Mouse (Mus musculus) stomach, embryonic 15.5 days (tissue): ENCODE results near the gene Cracr2b. TPM values are rescaled to one million over a fixed set of nuclear protein-coding genes. Genes with fewer than 3 reads are reported as not detected.
A peak's percentile ranks its signal among the peaks of the same experiment; 100 is the strongest.

Source experiments
- ATAC-seq: fragments of 200-750 bp; cut with Nextera tagmentation; 2 replicates; pipeline ENCODE4 v1.8.0; 2017; ENCODE audit warnings: low read depth, moderate number of reproducible peaks, moderate TSS enrichment; ENCODE audit not compliant: insufficient read depth, low FRiP score
- H3K27ac ChIP-seq: fragments of 300-500 bp; sonication (generic); 2 replicates; pipeline ENCODE4 v1.5.1; 2015; ENCODE audit warnings: mild to moderate bottlenecking, inconsistent platforms
- H3K27me3 ChIP-seq: fragments of 300-500 bp; sonication (generic); replicated peaks from 2 replicates; pipeline ENCODE4 v1.6.1; 2015; ENCODE audit warnings: inconsistent platforms
- H3K36me3 ChIP-seq: fragments of 300-500 bp; sonication (generic); 2 replicates; pipeline ENCODE4 v1.6.1; 2015; ENCODE audit warnings: inconsistent platforms
- H3K4me1 ChIP-seq: fragments of 300-500 bp; sonication (generic); 2 replicates; pipeline ENCODE4 v1.6.1; 2015; ENCODE audit warnings: inconsistent platforms
- H3K4me2 ChIP-seq: fragments of 300-500 bp; sonication (generic); 2 replicates; pipeline ENCODE4 v1.6.1; 2015; ENCODE audit warnings: mild to moderate bottlenecking, inconsistent platforms
- H3K4me3 ChIP-seq: fragments of 300-500 bp; sonication (generic); replicated peaks from 2 replicates; pipeline ENCODE4 v1.5.1; 2015; ENCODE audit warnings: inconsistent platforms
- H3K9ac ChIP-seq: fragments of 300-500 bp; sonication (generic); 2 replicates; pipeline ENCODE4 v1.6.1; 2015; ENCODE audit warnings: inconsistent platforms
- H3K9me3 ChIP-seq: fragments of 300-500 bp; sonication (generic); 2 replicates; pipeline ENCODE4 v1.6.1; 2016; ENCODE audit warnings: inconsistent platforms
- WGBS: fragments of 180-500 bp; shearing (Covaris S2); methylation state at CpG from one replicate; pipeline ENCODE4 v1.1.7; 2015; 5-methylcytosine and 5-hydroxymethylcytosine counted together
- polyA plus RNA-seq: library from polyadenylated mRNA; unstranded; fragments of >200 nt; fragmentation: Nextera tagmentation; extraction: Ambion mirVana; gene quantifications from 2 replicates; pipeline ENCODE4 v1.2.1, GENCODE M21; 2015

Gene Cracr2b
- polyA plus RNA-seq, 1 experiment from 2014 or later = 27.5 TPM

GRCm38 (mm10) chr7:141459301-141459711 lies 1.6 kb upstream of the Cracr2b start:
- peaks cover 50% of the 10 kb centered on the region for H3K4me1 ChIP-seq
- no peak overlapping the region for H3K9ac ChIP-seq

DNA sequence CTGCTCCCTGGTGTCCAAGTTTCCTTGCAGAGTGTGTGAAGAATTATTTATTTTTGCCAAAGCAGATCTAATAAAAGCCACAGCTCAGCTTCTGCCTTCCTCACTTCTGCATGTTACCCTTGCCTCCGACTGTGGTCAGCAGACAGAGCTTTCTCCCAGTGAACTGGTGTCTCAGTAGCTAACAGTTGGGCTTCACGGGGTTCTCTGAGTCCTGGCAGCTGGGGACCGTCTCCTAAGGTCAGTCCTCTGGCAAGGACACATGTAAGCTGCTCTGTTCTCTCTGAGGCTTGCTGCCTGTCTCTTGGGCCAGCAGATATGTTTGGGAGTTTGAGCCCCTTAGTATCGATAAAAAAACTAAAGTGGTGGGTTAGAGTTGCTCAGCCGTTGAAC lies 898 bp upstream of the Cracr2b start:
- no peak for ATAC-seq
- Histone ChIP-seq H3K4me1 (peaks cover 52% of the 10 kb centered on the region), H3K4me2 (no peak overlapping the region), H3K4me3 (no peak overlapping the region), H3K27ac (no peak overlapping the region), H3K27me3 (peaks cover 37% of the 10 kb centered on the region), H3K36me3 (0 out of 2 replicates have a peak, but pooled peaks cover 4% of the 10 kb centered on the region), H3K9ac (no peak overlapping the region), H3K9me3 (no peaks in the 10 kb centered on the region)
- 41% methylated on average over 5 of the region's 5 CpGs for WGBS

More at GRCm38 (mm10) chr7:141459301-141459711, 1.6 kb upstream of the Cracr2b start:
- H3K27ac ChIP-seq = no peak overlapping the region
- 0 out of 2 replicates have a peak, but pooled peaks cover 4% of the 10 kb centered on the region for H3K36me3 ChIP-seq
- no peak overlapping the region for H3K4me3 ChIP-seq
- peaks cover 30% of the 10 kb centered on the region for H3K27me3 ChIP-seq
- H3K9me3 ChIP-seq = no peaks in the 10 kb centered on the region
- WGBS = 87% methylated on average over 17 of the region's 17 CpGs
- no peak for ATAC-seq
- H3K4me2 ChIP-seq = no peak overlapping the region

DNA sequence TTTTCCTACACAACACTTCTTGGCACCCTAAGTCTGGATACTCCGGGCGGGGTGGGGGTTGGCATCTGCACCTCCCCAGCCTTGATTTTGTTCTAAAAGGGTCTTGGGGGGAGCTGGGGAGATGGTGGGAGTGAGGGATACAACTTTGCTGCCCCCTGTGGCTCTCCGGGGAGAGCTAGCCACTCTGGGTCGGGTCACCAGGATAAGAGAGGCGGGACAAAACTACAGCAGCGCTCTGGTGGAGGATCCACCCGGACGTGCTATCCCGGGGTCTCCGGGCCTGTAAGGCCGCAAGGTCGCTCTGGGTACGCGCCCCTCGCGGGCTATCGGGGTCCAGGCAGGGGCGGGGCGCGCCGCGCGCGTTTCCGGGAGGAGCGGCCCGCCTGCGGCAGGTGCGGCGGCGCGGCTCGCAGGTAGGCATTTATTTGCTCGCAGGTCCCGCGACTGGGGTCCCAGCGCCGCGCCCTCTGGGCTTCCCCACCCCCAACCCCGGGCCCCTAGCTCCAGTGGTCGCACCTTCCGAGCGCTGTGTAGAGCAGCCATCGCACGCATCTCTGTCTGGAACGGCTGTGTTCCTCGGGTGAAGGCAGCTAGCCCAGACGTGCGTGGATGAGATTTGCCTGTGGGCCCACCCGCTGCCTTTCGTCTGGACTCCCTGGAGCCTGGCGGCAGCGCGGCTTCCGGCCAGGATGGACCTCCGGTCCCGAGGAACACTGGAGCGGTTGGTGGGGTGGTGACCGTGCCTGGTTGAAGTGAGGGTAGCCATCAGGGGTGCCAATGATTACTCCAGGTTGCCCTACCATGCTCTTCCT lies 833 bp downstream of the Cracr2b start:
- H3K9ac ChIP-seq = peak overlapping the region; percentile 37
- peaks cover 54% of the 10 kb centered on the region for H3K4me1 ChIP-seq
- H3K27ac ChIP-seq = peak overlapping the region; percentile 33; the same call in 1 of the 2 replicates
- peak overlapping the region; percentile 82 for H3K4me2 ChIP-seq
- ATAC-seq = no peak; the same call in 1 of the 2 replicates
- H3K9me3 ChIP-seq = no peaks in the 10 kb centered on the region
- H3K27me3 ChIP-seq = peaks cover 38% of the 10 kb centered on the region
- 0 out of 2 replicates have a peak, but pooled peaks cover 4% of the 10 kb centered on the region for H3K36me3 ChIP-seq
- peak overlapping the region; percentile 46 for H3K4me3 ChIP-seq
- WGBS = 3% methylated on average over 59 of the region's 59 CpGs

- Histone ChIP-seq H3K9ac (0 out of 2 replicates have a peak overlapping the region, but pooled peaks have one; percentile 37), H3K4me2 (peak overlapping the region; percentile 82), H3K4me1 (peaks cover 57% of the 10 kb centered on the region), H3K27ac (peak overlapping the region; percentile 33), H3K4me3 (peak overlapping the region; percentile 46), H3K9me3 (no peaks in the 10 kb centered on the region), H3K36me3 (0 out of 2 replicates have a peak, but pooled peaks cover 4% of the 10 kb centered on the region), H3K27me3 (peaks cover 38% of the 10 kb centered on the region)
- 22% methylated on average over 5 of the region's 5 CpGs for WGBS
- peak; percentile 8; the same call in 1 of the 2 replicates for ATAC-seq
Measured at GRCm38 (mm10) chr7:141462333-141462821, 1.5 kb downstream of the Cracr2b start.

GRCm38 (mm10) chr7:141463824-141464602 lies 3.1 kb downstream of the Cracr2b start:
- Histone ChIP-seq H3K9me3 (no peaks in the 10 kb centered on the region), H3K9ac (no peak overlapping the region), H3K27ac (peak overlapping the region; percentile 4; the same call in 1 of the 2 replicates), H3K4me2 (peak overlapping the region; percentile 48), H3K36me3 (0 out of 2 replicates have a peak, but pooled peaks cover 2% of the 10 kb centered on the region), H3K4me3 (peak overlapping the region; percentile 20), H3K27me3 (peaks cover 38% of the 10 kb centered on the region), H3K4me1 (peaks cover 69% of the 10 kb centered on the region)
- 43% methylated on average over 12 of the region's 12 CpGs for WGBS
- ATAC-seq = no peak

- Histone ChIP-seq H3K4me1 (peaks cover 71% of the 10 kb centered on the region), H3K4me3 (peak overlapping the region; percentile 20), H3K27ac (no peak overlapping the region), H3K4me2 (peak overlapping the region; percentile 48), H3K9ac (0 out of 2 replicates have a peak overlapping the region, but pooled peaks have one; percentile 13), H3K9me3 (no peaks in the 10 kb centered on the region), H3K27me3 (peaks cover 33% of the 10 kb centered on the region), H3K36me3 (peaks cover 5% of the 10 kb centered on the region)
- WGBS = 10% methylated on average over 38 of the region's 38 CpGs
- no peak for ATAC-seq
Measured at GRCm38 (mm10) chr7:141464603-141465201, 3.8 kb downstream of the Cracr2b start.

DNA sequence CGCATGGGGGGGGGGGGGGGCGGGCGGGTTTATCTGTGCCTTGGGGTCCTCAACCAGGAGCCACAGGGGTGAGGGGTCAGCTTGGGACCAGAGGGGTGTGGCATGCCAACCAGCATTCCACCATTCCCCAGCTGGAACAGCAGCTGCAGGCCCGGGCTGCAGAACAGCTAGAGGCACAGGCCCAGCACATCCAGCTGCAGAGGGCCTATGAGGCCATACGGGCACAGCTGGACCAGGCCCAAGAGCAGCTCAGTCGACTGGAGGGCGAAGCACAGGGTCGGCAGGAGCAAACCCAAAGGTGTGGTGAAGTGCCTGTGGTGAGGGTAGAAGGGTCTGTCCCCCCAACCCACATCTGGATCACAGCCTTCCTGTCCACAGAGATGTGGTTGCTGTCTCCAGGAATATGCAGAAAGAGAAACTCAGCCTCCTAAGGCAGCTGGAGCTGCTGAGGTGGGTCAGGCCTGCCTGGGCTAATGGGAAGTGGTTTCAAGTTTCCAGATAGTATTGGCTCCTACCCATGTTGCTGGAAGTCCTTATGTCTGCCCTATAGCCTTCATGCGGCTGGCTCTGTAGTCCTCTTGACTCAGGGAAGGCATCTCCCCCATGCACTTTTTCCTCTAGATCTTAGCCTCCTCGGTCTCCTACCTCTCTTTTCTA lies 4.6 kb downstream of the Cracr2b start:
- no peak for ATAC-seq
- no peak overlapping the region for H3K9ac ChIP-seq
- no peak overlapping the region; the same call in 1 of the 2 replicates for H3K4me3 ChIP-seq
- H3K36me3 ChIP-seq = peaks cover 13% of the 10 kb centered on the region
- 37% methylated on average over 10 of the region's 10 CpGs for WGBS
- H3K27ac ChIP-seq = no peak overlapping the region
- H3K4me2 ChIP-seq = peak overlapping the region; percentile 48
- peaks cover 32% of the 10 kb centered on the region for H3K27me3 ChIP-seq
- H3K4me1 ChIP-seq = peaks cover 64% of the 10 kb centered on the region
- no peaks in the 10 kb centered on the region for H3K9me3 ChIP-seq

- H3K9me3 ChIP-seq = no peaks in the 10 kb centered on the region
- no peak overlapping the region for H3K9ac ChIP-seq
- no peak for ATAC-seq
- no peak overlapping the region for H3K4me3 ChIP-seq
- peaks cover 18% of the 10 kb centered on the region for H3K36me3 ChIP-seq
- 78% methylated on average over 7 of the region's 7 CpGs for WGBS
- H3K4me1 ChIP-seq = peaks cover 60% of the 10 kb centered on the region
- peaks cover 32% of the 10 kb centered on the region for H3K27me3 ChIP-seq
- H3K4me2 ChIP-seq = no peak overlapping the region
- H3K27ac ChIP-seq = no peak overlapping the region
Measured at GRCm38 (mm10) chr7:141466045-141466394, 5.1 kb downstream of the Cracr2b start.

- Histone ChIP-seq H3K27ac (peak overlapping the region; percentile 95), H3K4me3 (peak overlapping the region; percentile 83), H3K9me3 (no peaks in the 10 kb centered on the region), H3K27me3 (peaks cover 31% of the 10 kb centered on the region), H3K9ac (peak overlapping the region; percentile 62; the same call in 1 of the 2 replicates), H3K4me1 (peaks cover 54% of the 10 kb centered on the region), H3K4me2 (peak overlapping the region; percentile 84), H3K36me3 (peaks cover 24% of the 10 kb centered on the region)
- 56% methylated on average over 10 of the region's 10 CpGs for WGBS
- ATAC-seq = no peak
Measured at GRCm38 (mm10) chr7:141466607-141467148, 5.8 kb downstream of the Cracr2b start.

- H3K4me3 ChIP-seq = peak within 1 kb of the TSS; percentile 83
- WGBS = under 1% methylated on average over 52 of the region's 52 CpGs
- peak within 1 kb of the TSS; percentile 84 for H3K4me2 ChIP-seq
- H3K36me3 ChIP-seq = peaks cover 24% of the 10 kb centered on the region
- peak within 1 kb of the TSS; percentile 95 for H3K27ac ChIP-seq
- H3K4me1 ChIP-seq = peaks cover 49% of the 10 kb centered on the region
- peak within 1 kb of the TSS; percentile 62 for H3K9ac ChIP-seq
- H3K27me3 ChIP-seq = peaks cover 23% of the 10 kb centered on the region
- H3K9me3 ChIP-seq = no peaks in the 10 kb centered on the region
- ATAC-seq = peak; percentile 85
Measured at GRCm38 (mm10) chr7:141467230-141468030, 6.5 kb downstream of the Cracr2b start, which contains the start of gene Cd151. Cd151 (plus strand) TSS chr7:141467392.
